Mouse (Mus musculus): ENCODE results near the gene Capzb. TPM values are rescaled to one million over a fixed set of nuclear protein-coding genes. Genes with fewer than 3 reads are reported as not detected.

Capzb gene
- total and polyA plus RNA-seq, 3 experiments, result 103 to 354 TPM; not detected in 1

DNA sequence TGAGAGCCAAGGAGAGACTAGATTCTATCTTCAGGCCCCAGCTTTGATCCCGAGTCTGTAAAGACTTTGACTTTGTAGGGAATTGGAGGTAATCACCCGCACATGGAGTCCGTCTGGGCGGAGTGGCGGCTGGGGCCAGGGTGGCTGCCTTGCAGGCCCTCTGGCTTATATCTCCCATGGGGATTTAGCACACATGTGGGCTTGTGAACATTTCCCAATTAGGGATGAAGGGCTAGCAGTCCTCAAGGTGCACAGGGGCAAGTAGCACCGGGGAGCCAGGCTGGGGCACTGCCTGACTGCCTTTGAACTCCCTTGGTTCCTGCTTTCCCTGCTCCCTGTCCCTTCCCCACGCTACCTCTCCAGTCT, 73.8 kb downstream of the Capzb start:
- Histone ChIP-seq H3K9ac (ENCODE audit: control insufficient read depth, low read depth, low read length, poor library complexity, severe bottlenecking) (no peak overlapping the region), H3K9me3 (replicated peaks; ENCODE audit: insufficient read depth, low read length) (no peaks in the 10 kb centered on the region), H3K4me3 (ENCODE audit: control insufficient read depth in 1 of 2, insufficient read depth in 1 of 2, low read depth in 2 of 2, low read length in 2 of 2) (no peak overlapping the region), H3K27ac (ENCODE audit: control insufficient read depth, low read depth, low read length) (no peak overlapping the region), H3K27me3 (ENCODE audit: control insufficient read depth in 1 of 2, insufficient read depth in 2 of 2, low read length in 2 of 2) (no peaks in the 10 kb centered on the region), H3K79me2 (ENCODE audit: control insufficient read depth, insufficient read depth, low read length, poor library complexity) (no peaks in the 10 kb centered on the region), H3K36me3 (ENCODE audit: control insufficient read depth in 1 of 2, insufficient read depth in 2 of 2, low read length in 2 of 2) (peaks cover 0 to 12% of the 10 kb centered on the region in 2 experiments; a peak in 2 of 4 replicates), H3K4me1 (ENCODE audit: control insufficient read depth in 1 of 2, insufficient read depth in 2 of 2, low read length in 2 of 2) (no peaks in the 10 kb centered on the region)
- TF ChIP-seq GABPA (IDR thresholded peaks at IDR 0.05; ENCODE audit: low read depth, low read length) (no peak), MAZ (IDR thresholded peaks at IDR 0.05; ENCODE audit: low read depth, low read length) (no peak), POLR2A (IDR thresholded peaks at IDR 0.05; ENCODE audit: control insufficient read depth in 1 of 2, insufficient read depth in 1 of 2, low read depth in 1 of 2, low read length in 2 of 2, poor library complexity in 1 of 2) (no peak)
- no peak for DNase-seq (ENCODE audit: low read depth, low spot score)

- DNase-seq (ENCODE audit: low read depth, low spot score), result no peak
- TF ChIP-seq MXI1 (IDR thresholded peaks at IDR 0.05; ENCODE audit: low read depth, low read length), result no peak
- TF ChIP-seq USF2 (IDR thresholded peaks at IDR 0.05; ENCODE audit: borderline replicate concordance in 1 of 2, insufficient read depth in 1 of 2, low read depth in 1 of 2, low read length in 2 of 2), result no peak
- TF ChIP-seq ZMIZ1 (IDR thresholded peaks at IDR 0.05; ENCODE audit: low read depth, low read length), result no peak
- no peak for TF ChIP-seq MAFK (IDR thresholded peaks at IDR 0.05; ENCODE audit: borderline replicate concordance, low read depth, low read length)
- TF ChIP-seq MEF2A (IDR thresholded peaks at IDR 0.05; ENCODE audit: extremely low read depth, insufficient replicate concordance, low read depth, low read length, poor library complexity, severe bottlenecking), result no peak
- no peak for TF ChIP-seq RCOR1 (IDR thresholded peaks at IDR 0.05; ENCODE audit: low read depth, low read length)
- no peak for TF ChIP-seq TCF12 (IDR thresholded peaks at IDR 0.05; ENCODE audit: low read depth, low read length)
- TF ChIP-seq JUND (IDR thresholded peaks at IDR 0.05; ENCODE audit: low read depth, low read length), result no peak
- TF ChIP-seq E2F4 (IDR thresholded peaks at IDR 0.05; ENCODE audit: borderline replicate concordance, low read depth, low read length), result no peak
- no peak for TF ChIP-seq ZNF384 (IDR thresholded peaks at IDR 0.05; ENCODE audit: low read depth, low read length)
- TF ChIP-seq TAL1 (IDR thresholded peaks at IDR 0.05; ENCODE audit: low read length), result no peak
- TF ChIP-seq NRF1 (IDR thresholded peaks at IDR 0.05; ENCODE audit: insufficient read depth, low read depth, low read length, poor library complexity, severe bottlenecking), result no peak
- no peak for TF ChIP-seq USF1 (IDR thresholded peaks at IDR 0.05; ENCODE audit: low read depth, low read length)
- no peaks in the 10 kb centered on the region for H3K4me1 ChIP-seq (ENCODE audit: control insufficient read depth in 1 of 2, insufficient read depth in 2 of 2, low read length in 2 of 2)
Measured at GRCm38 (mm10) chr4:139267335-139267734, 74.6 kb downstream of the Capzb start.

More at GRCm38 (mm10) chr4:139267335-139267734, 74.6 kb downstream of the Capzb start:
- H3K9me3 ChIP-seq (replicated peaks; ENCODE audit: insufficient read depth, low read length), result no peaks in the 10 kb centered on the region
- peaks cover 0 to 10% of the 10 kb centered on the region in 2 experiments; a peak in 2 of 4 replicates for H3K36me3 ChIP-seq (ENCODE audit: control insufficient read depth in 1 of 2, insufficient read depth in 2 of 2, low read length in 2 of 2)
- no peaks in the 10 kb centered on the region for H3K79me2 ChIP-seq (ENCODE audit: control insufficient read depth, insufficient read depth, low read length, poor library complexity)
- H3K27ac ChIP-seq (ENCODE audit: control insufficient read depth, low read depth, low read length), result no peak overlapping the region
- H3K9ac ChIP-seq (ENCODE audit: control insufficient read depth, low read depth, low read length, poor library complexity, severe bottlenecking), result no peak overlapping the region
- no peak overlapping the region for H3K4me3 ChIP-seq (ENCODE audit: control insufficient read depth in 1 of 2, insufficient read depth in 1 of 2, low read depth in 2 of 2, low read length in 2 of 2)
- no peaks in the 10 kb centered on the region for H3K27me3 ChIP-seq (ENCODE audit: control insufficient read depth in 1 of 2, insufficient read depth in 2 of 2, low read length in 2 of 2)
